Mouse (Mus musculus) hindbrain, embryonic 14.5 days (tissue): Measurements from ENCODE around the gene Serpinf1. TPM values are rescaled to one million over a fixed set of nuclear protein-coding genes. Genes with fewer than 3 reads are reported as not detected.
A peak's percentile ranks its signal among the peaks of the same experiment; 100 is the strongest.

Experiments
- ATAC-seq: fragments of 200-750 bp; cut with Nextera tagmentation; 2 replicates; pipeline ENCODE4 v1.8.0; 2017; ENCODE audit warnings: moderate number of reproducible peaks, mild to moderate bottlenecking, moderate TSS enrichment, moderate library complexity; ENCODE audit not compliant: low FRiP score
- DNase-seq: peaks from one replicate; pipeline ENCODE4 v3.0.0-alpha.2; 2015; ENCODE audit warnings: low spot score
- H3K27ac ChIP-seq: fragments of 300-500 bp; sonication (generic); 2 replicates; pipeline ENCODE4 v1.5.1; 2014; ENCODE audit warnings: mild to moderate bottlenecking, moderate library complexity
- H3K27me3 ChIP-seq: fragments of 300-500 bp; sonication (generic); 2 replicates; pipeline ENCODE4 v1.6.1; 2014; ENCODE audit warnings: mild to moderate bottlenecking, low read length, mixed read lengths; ENCODE audit not compliant: control insufficient read depth, insufficient read depth
- H3K36me3 ChIP-seq: fragments of 300-500 bp; sonication (generic); replicated peaks from 2 replicates; pipeline ENCODE4 v1.6.1; 2014; ENCODE audit not compliant: control insufficient read depth, insufficient read depth
- H3K4me1 ChIP-seq: fragments of 300-500 bp; sonication (generic); replicated peaks from 2 replicates; pipeline ENCODE4 v1.6.1; 2014; ENCODE audit warnings: antibody characterized with exemption, low read length, mixed read lengths; ENCODE audit not compliant: control insufficient read depth, insufficient read depth
- H3K4me2 ChIP-seq: fragments of 300-500 bp; sonication (generic); replicated peaks from 2 replicates; pipeline ENCODE4 v1.6.1; 2014; ENCODE audit warnings: mild to moderate bottlenecking, moderate library complexity
- H3K4me3 ChIP-seq: fragments of 300-500 bp; sonication (generic); replicated peaks from 2 replicates; pipeline ENCODE4 v1.5.1; 2014; ENCODE audit warnings: mild to moderate bottlenecking, low read length
- H3K9ac ChIP-seq: fragments of 300-500 bp; sonication (generic); 2 replicates; pipeline ENCODE4 v1.6.1; 2014
- H3K9me3 ChIP-seq: fragments of 300-500 bp; sonication (generic); 2 replicates; pipeline ENCODE4 v1.6.1; 2016; ENCODE audit warnings: low read length; ENCODE audit not compliant: control insufficient read depth
- WGBS: fragments of 180-500 bp; shearing (Covaris S2); extraction: QIAGEN DNeasy Blood & Tissue Kit; methylation state at CpG from one replicate; pipeline ENCODE4 v1.1.7; 2014; 5-methylcytosine and 5-hydroxymethylcytosine counted together
- polyA plus RNA-seq: library from polyadenylated mRNA; unstranded; fragments of >200 nt; fragmentation: Nextera tagmentation; extraction: Ambion mirVana; gene quantifications from 2 replicates; pipeline ENCODE4 v1.2.1, GENCODE M21; 2014

Serpinf1 gene
- polyA plus RNA-seq, 1 experiment from 2014 or later, result 66.1 TPM

- ATAC-seq, result no peak
- no peak for DNase-seq
Measured at GRCm38 (mm10) chr11:75434138-75434537, 11.6 kb upstream of the Serpinf1 start.

GRCm38 (mm10) chr11:75431307-75431706, 8.8 kb upstream of the Serpinf1 start:
- no peak overlapping the region for H3K9ac ChIP-seq
- H3K4me1 ChIP-seq, result no peaks in the 10 kb centered on the region
- H3K27ac ChIP-seq, result no peak overlapping the region
- no peak overlapping the region for H3K4me3 ChIP-seq
- H3K36me3 ChIP-seq, result no peaks in the 10 kb centered on the region
- H3K9me3 ChIP-seq, result no peaks in the 10 kb centered on the region
- H3K4me2 ChIP-seq, result no peak overlapping the region
- peak; percentile 62; the same call in 1 of the 2 replicates for ATAC-seq
- no peaks in the 10 kb centered on the region for H3K27me3 ChIP-seq
- WGBS, result 66% methylated on average over 11 of the region's 11 CpGs
- DNase-seq, result peak; percentile 44

More at GRCm38 (mm10) chr11:75434138-75434537, 11.6 kb upstream of the Serpinf1 start:
- no peaks in the 10 kb centered on the region for H3K27me3 ChIP-seq
- H3K4me2 ChIP-seq, result no peak overlapping the region
- no peak overlapping the region for H3K4me3 ChIP-seq
- H3K9me3 ChIP-seq, result no peaks in the 10 kb centered on the region
- H3K27ac ChIP-seq, result no peak overlapping the region
- no peaks in the 10 kb centered on the region for H3K4me1 ChIP-seq
- H3K36me3 ChIP-seq, result no peaks in the 10 kb centered on the region
- no peak overlapping the region for H3K9ac ChIP-seq
- WGBS, result 89% methylated on average over 5 of the region's 5 CpGs

GRCm38 (mm10) chr11:75429019-75429705, 6.7 kb upstream of the Serpinf1 start:
- Histone ChIP-seq H3K4me2 (no peak overlapping the region), H3K4me3 (no peak overlapping the region), H3K27me3 (no peaks in the 10 kb centered on the region), H3K9me3 (no peaks in the 10 kb centered on the region), H3K9ac (no peak overlapping the region), H3K27ac (no peak overlapping the region), H3K4me1 (no peaks in the 10 kb centered on the region), H3K36me3 (no peaks in the 10 kb centered on the region)
- DNase-seq, result no peak
- 91% methylated on average over 9 of the region's 9 CpGs for WGBS
- ATAC-seq, result no peak

- WGBS, result 95% methylated on average over 3 of the region's 3 CpGs
- no peaks in the 10 kb centered on the region for H3K9me3 ChIP-seq
- H3K4me2 ChIP-seq, result no peak overlapping the region
- no peaks in the 10 kb centered on the region for H3K36me3 ChIP-seq
- no peak overlapping the region for H3K9ac ChIP-seq
- no peak for DNase-seq
- H3K27ac ChIP-seq, result no peak overlapping the region
- no peaks in the 10 kb centered on the region for H3K4me1 ChIP-seq
- no peak for ATAC-seq
- no peaks in the 10 kb centered on the region for H3K27me3 ChIP-seq
- no peak overlapping the region for H3K4me3 ChIP-seq
Measured at GRCm38 (mm10) chr11:75424459-75424858, 2.0 kb upstream of the Serpinf1 start.

- Histone ChIP-seq H3K4me2 (no peak overlapping the region), H3K27ac (no peak overlapping the region), H3K9ac (no peak overlapping the region), H3K4me3 (no peak overlapping the region), H3K4me1 (no peaks in the 10 kb centered on the region), H3K27me3 (no peaks in the 10 kb centered on the region), H3K9me3 (no peaks in the 10 kb centered on the region), H3K36me3 (no peaks in the 10 kb centered on the region)
- WGBS, result 94% methylated on average over 9 of the region's 9 CpGs
- ATAC-seq (no peak), DNase-seq (no peak)
Measured at GRCm38 (mm10) chr11:75424033-75424432, 1.5 kb upstream of the Serpinf1 start.

- ATAC-seq (no peak), DNase-seq (no peak)
- Histone ChIP-seq H3K4me3 (no peak overlapping the region), H3K4me1 (no peaks in the 10 kb centered on the region), H3K27me3 (no peaks in the 10 kb centered on the region), H3K36me3 (no peaks in the 10 kb centered on the region), H3K4me2 (no peak overlapping the region), H3K27ac (no peak overlapping the region), H3K9ac (no peak overlapping the region), H3K9me3 (no peaks in the 10 kb centered on the region)
- 94% methylated on average over 3 of the region's 3 CpGs for WGBS
Measured at GRCm38 (mm10) chr11:75423091-75423490, 590 bp upstream of the Serpinf1 start.

- WGBS, result 45% methylated on average over 6 of the region's 6 CpGs
- Histone ChIP-seq H3K27me3 (no peaks in the 10 kb centered on the region), H3K4me1 (no peaks in the 10 kb centered on the region), H3K9ac (peak overlapping the region; percentile 16; the same call in 1 of the 2 replicates), H3K4me3 (0 out of 2 replicates have a peak overlapping the region, but pooled peaks have one; percentile 9), H3K36me3 (no peaks in the 10 kb centered on the region), H3K9me3 (no peaks in the 10 kb centered on the region), H3K4me2 (peak overlapping the region; percentile 10; the same call in 1 of the 2 replicates), H3K27ac (no peak overlapping the region)
- DNase-seq (no peak), ATAC-seq (no peak)
Measured at GRCm38 (mm10) chr11:75421375-75422012, 1.0 kb downstream of the Serpinf1 start.

GRCm38 (mm10) chr11:75420810-75421374, 1.6 kb downstream of the Serpinf1 start:
- ATAC-seq, result no peak
- Histone ChIP-seq H3K4me3 (no peak overlapping the region), H3K9me3 (no peaks in the 10 kb centered on the region), H3K4me1 (no peaks in the 10 kb centered on the region), H3K4me2 (no peak overlapping the region), H3K9ac (no peak overlapping the region), H3K27ac (no peak overlapping the region), H3K27me3 (no peaks in the 10 kb centered on the region), H3K36me3 (no peaks in the 10 kb centered on the region)
- no peak for DNase-seq
- WGBS, result 62% methylated on average over 5 of the region's 5 CpGs

GRCm38 (mm10) chr11:75420037-75420436, 2.5 kb downstream of the Serpinf1 start:
- Histone ChIP-seq H3K4me3 (no peak overlapping the region), H3K27me3 (no peaks in the 10 kb centered on the region), H3K27ac (no peak overlapping the region), H3K9ac (no peak overlapping the region), H3K4me1 (no peaks in the 10 kb centered on the region), H3K4me2 (no peak overlapping the region), H3K9me3 (no peaks in the 10 kb centered on the region), H3K36me3 (no peaks in the 10 kb centered on the region)
- DNase-seq (no peak), ATAC-seq (no peak)
- 78% methylated on average over 7 of the region's 7 CpGs for WGBS
